8 mouse cellular contexts compared by ENCODE assay signal in the genomic region with DNA sequence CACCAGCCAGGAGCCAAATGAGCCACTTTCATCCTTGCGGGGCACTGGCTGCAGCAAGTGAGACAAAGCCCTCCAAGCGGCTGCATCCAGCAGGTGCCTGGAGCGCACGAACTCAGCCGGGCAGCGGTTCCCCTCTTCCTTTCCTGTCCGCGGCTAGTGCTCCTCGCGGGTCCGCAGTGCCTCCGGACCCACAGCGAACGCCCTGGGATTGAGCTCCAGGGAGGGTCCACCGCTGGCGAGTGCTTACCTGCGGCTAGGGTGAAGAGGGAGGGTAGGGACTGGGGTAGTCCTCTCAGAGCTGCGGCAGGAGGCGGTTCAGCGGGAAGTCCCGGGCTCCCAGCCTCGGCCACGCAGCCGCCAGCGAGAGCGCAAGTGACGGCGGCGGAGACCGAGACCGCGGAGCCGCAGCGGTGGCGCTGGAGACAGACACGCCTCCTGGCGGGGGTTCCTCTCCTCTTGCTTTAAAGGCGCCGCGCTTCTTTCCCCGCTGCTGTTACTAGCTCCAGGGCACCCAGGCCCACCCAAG. TPM values are rescaled to one million over a fixed set of nuclear protein-coding genes. Genes with fewer than 3 reads are reported as not detected.
DNase-seq lines count a peak whose midpoint lies in the region; ATAC-seq and TF ChIP-seq lines count a peak whose summit lies in the region.

TSS of gene Grik2 (minus strand) at position 386 of the 526 bp plus-strand sequence.

- no peaks in the 10 kb centered on the region for H3K9me3 ChIP-seq in embryonic facial prominence, embryonic 14.5 days (ENCODE audit: control insufficient read depth, low read length)

- H3K36me3 ChIP-seq in embryonic facial prominence, embryonic 14.5 days (ENCODE audit: control insufficient read depth, insufficient read depth, low read length): no peaks in the 10 kb centered on the region
- H3K36me3 ChIP-seq in small intestine, adult 2 months (ENCODE audit: control insufficient read depth, insufficient read depth, low read length): no peaks in the 10 kb centered on the region

- peaks cover 22% of the 10 kb centered on the region for H3K27me3 ChIP-seq in embryonic facial prominence, embryonic 14.5 days (replicated peaks; ENCODE audit: control insufficient read depth, insufficient read depth, low read length)
- no peaks in the 10 kb centered on the region for H3K27me3 ChIP-seq in small intestine, adult 2 months (ENCODE audit: control insufficient read depth, insufficient read depth, low read length)

- H3K27ac ChIP-seq in embryonic facial prominence, embryonic 14.5 days (replicated peaks; ENCODE audit: low read depth, low read length): no peak within 1 kb of the TSS
- no peak within 1 kb of the TSS for H3K27ac ChIP-seq in small intestine, adult 2 months (ENCODE audit: insufficient read depth, low read depth, low read length)

- 0% methylated on average over 17 of the region's 41 CpGs for WGBS in embryonic facial prominence, embryonic 14.5 days
- WGBS in small intestine, adult 2 months: 4% methylated on average over 41 of the region's 41 CpGs

- H3K4me2 ChIP-seq in embryonic facial prominence, embryonic 14.5 days (ENCODE audit: low read depth, low read length): peak within 1 kb of the TSS; percentile 95

- H3K4me1 ChIP-seq in embryonic facial prominence, embryonic 14.5 days (ENCODE audit: control insufficient read depth, insufficient read depth, low read length): peaks cover 4% of the 10 kb centered on the region
- H3K4me1 ChIP-seq in small intestine, adult 2 months (ENCODE audit: control insufficient read depth, insufficient read depth, insufficient read length, low read length): 0 out of 2 replicates have a peak, but pooled peaks cover 2% of the 10 kb centered on the region

- H3K4me3 ChIP-seq in embryonic facial prominence, embryonic 14.5 days (ENCODE audit: low read depth, low read length): peak within 1 kb of the TSS; percentile 55
- H3K4me3 ChIP-seq in small intestine, adult 2 months (ENCODE audit: low read depth, low read length): peak within 1 kb of the TSS; percentile 40

- no peak for TF ChIP-seq CTCF in small intestine, adult 2 months (IDR thresholded peaks at IDR 0.05; ENCODE audit: extremely low read depth, insufficient read length, insufficient replicate concordance, low read depth, low read length)

- intact Hi-C loops in heart, postnatal 10 days (cut with DNase I): no loop called here

- H3K9ac ChIP-seq in embryonic facial prominence, embryonic 14.5 days (ENCODE audit: low read depth, low read length): peak within 1 kb of the TSS; percentile 50

- TF ChIP-seq POLR2A in small intestine, adult 2 months (IDR thresholded peaks at IDR 0.05; ENCODE audit: low read depth, low read length): no peak

- peak; percentile 64 for DNase-seq in ES-CJ7 (ENCODE audit: low read depth, low spot score)
- DNase-seq in adrenal gland, postnatal 4 days (ENCODE audit: low spot score in 2 of 2): peak; percentile 5 to 16
- peak; percentile 79 for DNase-seq in embryonic facial prominence, embryonic 14.5 days (ENCODE audit: low spot score)
- DNase-seq in heart, postnatal 10 days: peak; percentile 34
- DNase-seq in layer of hippocampus, postnatal 25 days (ENCODE audit: extremely low spot score in 1 of 2, low spot score in 1 of 2): peak; percentile 79 to 87
- no peak for DNase-seq in thymus, postnatal 25 days

- ATAC-seq in embryonic facial prominence, embryonic 14.5 days (ENCODE audit: low read depth): peak; percentile 90
- peak; percentile 75 for ATAC-seq in megakaryocyte progenitor cell, adult 5-6 weeks (replicated peaks; ENCODE audit: poor library complexity)

RNA-seq across cellular contexts. Expression of gene Grik2, which starts in this region (rescaled TPM):
- total RNA-seq in adrenal gland, postnatal 4 days (2021): 1 to 10 TPM; 4.9 to 6.0 TPM
- 3.2 and 3.5 TPM in 2 replicates for polyA plus RNA-seq in embryonic facial prominence, embryonic 14.5 days (2014; fragmentation: Nextera tagmentation; extraction: Ambion mirVana)
- under 1 TPM; 0.52 to 0.67 TPM for total RNA-seq in heart, postnatal 10 days (2021)
- 100 to 1,000 TPM in 1 of 2 experiments, 10 to 100 TPM in 1; 85.4 to 114 TPM for total RNA-seq in layer of hippocampus, postnatal 25 days (2021)
- not detected in 2 replicates for total RNA-seq in megakaryocyte progenitor cell, adult 5-6 weeks (2015)
- not detected in 2 replicates for total RNA-seq in megakaryocyte progenitor cell, adult 5-6 weeks (2017)
- 0.05 TPM in 2 replicates for polyA plus RNA-seq in small intestine, adult 2 months (2012; rRNA removed)

Comparison
In these comparisons a context has a peak if more than half of its experiments do, and no peak if none do; other contexts are left out.
1. RNA of gene Grik2 (total RNA-seq): 85.4 to 114 TPM in layer of hippocampus, postnatal 25 days; 4.9 to 6.0 TPM in adrenal gland, postnatal 4 days, 0.52 to 0.67 TPM in heart, postnatal 10 days and not detected in megakaryocyte progenitor cell, adult 5-6 weeks; every median in the first group is over 10 times any median in the second.
2. Peak in DNase-seq in heart, postnatal 10 days; RNA of the gene not detected or under 1 TPM.
3. Peak in ATAC-seq in megakaryocyte progenitor cell, adult 5-6 weeks; RNA of the gene not detected or under 1 TPM.